Mouse (Mus musculus) monocyte, adult 5-6 weeks (primary cell): ENCODE data around the gene Sgip1. TPM values are rescaled to one million over a fixed set of nuclear protein-coding genes. Genes with fewer than 3 reads are reported as not detected.

Experiments used
- ATAC-seq: fragments of 153-309, 156-312 bp; replicated peaks from 2 replicates; pipeline ENCODE4 v1.8.0; 2017; ENCODE audit warnings: mild to moderate bottlenecking; ENCODE audit not compliant: low TSS enrichment, insufficient number of reproducible peaks, severe bottlenecking, poor library complexity, low FRiP score
- total RNA-seq: library from RNA; stranded (forward); fragments of 200-1000, 200-491, 200-594 nt; gene quantifications from 3 replicates; pipeline ENCODE4 v1.2.3, GENCODE M21; 2017

The Sgip1 gene
- total RNA-seq, 1 experiment from 2014 or later: 0.86 TPM

GRCm38 (mm10) chr4:102862751-102863710 lies 121.9 kb downstream of the Sgip1 start:
- ATAC-seq: no peak

- ATAC-seq: no peak
Measured at GRCm38 (mm10) chr4:102866531-102866930, 125.4 kb downstream of the Sgip1 start.

- no peak for ATAC-seq
Measured at GRCm38 (mm10) chr4:102871274-102871673, 130.2 kb downstream of the Sgip1 start.

- ATAC-seq: no peak
Measured at GRCm38 (mm10) chr4:102883142-102883541, 142.0 kb downstream of the Sgip1 start.

GRCm38 (mm10) chr4:102884228-102884627 lies 143.1 kb downstream of the Sgip1 start:
- ATAC-seq: no peak

- ATAC-seq: no peak
Measured at GRCm38 (mm10) chr4:102886459-102886858, 145.4 kb downstream of the Sgip1 start.

GRCm38 (mm10) chr4:102886902-102887301 lies 145.8 kb downstream of the Sgip1 start:
- no peak for ATAC-seq

GRCm38 (mm10) chr4:102887770-102888689 lies 146.9 kb downstream of the Sgip1 start:
- no peak for ATAC-seq

GRCm38 (mm10) chr4:102895866-102896265 lies 154.8 kb downstream of the Sgip1 start:
- ATAC-seq: no peak

GRCm38 (mm10) chr4:102898987-102899386 lies 157.9 kb downstream of the Sgip1 start:
- ATAC-seq: no peak

GRCm38 (mm10) chr4:102899683-102900082 lies 158.6 kb downstream of the Sgip1 start:
- ATAC-seq: no peak

GRCm38 (mm10) chr4:102900166-102900565 lies 159.1 kb downstream of the Sgip1 start:
- ATAC-seq: no peak

GRCm38 (mm10) chr4:102907843-102908427 lies 166.8 kb downstream of the Sgip1 start:
- no peak for ATAC-seq

- ATAC-seq: no peak
Measured at GRCm38 (mm10) chr4:102910191-102910590, 169.1 kb downstream of the Sgip1 start.

- no peak for ATAC-seq
Measured at GRCm38 (mm10) chr4:102913176-102913575, 172.1 kb downstream of the Sgip1 start.

GRCm38 (mm10) chr4:102913700-102914327 lies 172.7 kb downstream of the Sgip1 start:
- ATAC-seq: no peak

- ATAC-seq: no peak
Measured at GRCm38 (mm10) chr4:102918191-102918590, 177.1 kb downstream of the Sgip1 start.

- ATAC-seq: no peak
Measured at GRCm38 (mm10) chr4:102929491-102929890, 188.4 kb downstream of the Sgip1 start.

- peak; percentile 86 for ATAC-seq
Measured at GRCm38 (mm10) chr4:102930679-102931078, 189.6 kb downstream of the Sgip1 start.
